Mouse (Mus musculus): ENCODE measurements at regions not wholly inside any gene's neighbourhood (a gene's known extent, or its start where the extent isn't known, plus 50 kb on each side); places are given as distances from the start of the nearest gene placed in this dataset.

DNA sequence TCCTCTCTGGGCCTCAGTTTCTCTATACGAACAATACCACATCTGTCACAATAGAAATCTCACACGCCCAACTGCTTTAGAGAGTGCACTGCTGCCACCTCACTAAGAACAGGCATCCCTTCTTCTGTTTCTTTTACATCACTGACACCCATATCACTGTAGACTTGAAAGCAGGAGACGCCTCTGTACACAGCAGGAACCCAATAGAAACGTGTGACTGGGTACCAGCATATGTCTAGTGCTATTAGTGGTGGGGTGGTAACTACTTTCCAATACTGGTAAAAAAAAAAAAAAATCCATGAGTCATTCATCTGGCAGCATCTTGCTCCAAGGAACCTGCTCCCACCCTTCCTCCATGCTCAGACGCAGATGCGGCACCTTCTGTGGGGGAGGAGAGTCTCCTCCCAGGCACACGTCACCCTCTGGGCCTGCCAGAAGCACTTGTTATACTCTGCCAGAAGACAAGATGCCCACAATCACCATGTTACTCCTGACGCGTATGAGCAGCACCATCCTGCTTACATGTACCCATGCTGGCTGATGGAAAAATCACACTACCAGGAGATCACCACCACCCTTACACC is 151.3 kb upstream of the Plxna4 start:
- no peaks in the 10 kb centered on the region for H3K36me3 ChIP-seq
- H3K4me3 ChIP-seq: no peak overlapping the region
- H3K4me1 ChIP-seq (replicated peaks): no peaks in the 10 kb centered on the region
- no peak overlapping the region for H3K27ac ChIP-seq
- ATAC-seq (replicated peaks; ENCODE audit: insufficient number of reproducible peaks, insufficient read depth, low FRiP score, low read depth): no peak
- no peak overlapping the region for H3K4me2 ChIP-seq
- H3K9ac ChIP-seq: no peak overlapping the region
- 78% methylated on average over 9 of the region's 9 CpGs for WGBS
- H3K27me3 ChIP-seq: no peaks in the 10 kb centered on the region
- no peaks in the 10 kb centered on the region for H3K9me3 ChIP-seq (replicated peaks)

GRCm38 (mm10) chr6:32728706-32729105 is 140.7 kb upstream of the Plxna4 start:
- no peak for ATAC-seq (replicated peaks; ENCODE audit: insufficient number of reproducible peaks, insufficient read depth, low FRiP score, low read depth)
- no peak overlapping the region for H3K27ac ChIP-seq

DNA sequence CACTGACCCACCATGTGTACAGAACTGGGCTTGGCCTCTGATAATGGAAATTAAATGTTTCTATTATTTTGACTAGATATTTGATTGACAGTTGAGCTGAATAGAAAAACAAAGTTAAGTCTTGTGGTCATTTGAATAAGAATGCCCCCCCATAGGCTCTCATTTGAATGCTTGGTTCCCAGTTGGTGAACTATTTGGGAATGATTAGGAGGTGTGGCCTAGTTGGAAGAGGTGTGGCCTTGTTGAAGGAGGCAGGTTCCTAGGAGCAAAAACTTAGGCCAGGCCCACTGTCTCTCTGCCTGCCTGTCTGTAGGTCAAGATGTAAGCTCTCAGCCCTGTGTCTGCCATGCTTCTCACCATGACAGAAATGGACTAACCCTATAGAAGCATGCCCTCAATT is 138.6 kb upstream of the Plxna4 start:
- Histone ChIP-seq H3K9ac (no peak overlapping the region), H3K9me3 (replicated peaks) (no peaks in the 10 kb centered on the region), H3K4me2 (no peak overlapping the region), H3K4me1 (replicated peaks) (peaks cover 14% of the 10 kb centered on the region), H3K4me3 (no peak overlapping the region), H3K36me3 (no peaks in the 10 kb centered on the region), H3K27me3 (no peaks in the 10 kb centered on the region), H3K27ac (no peak overlapping the region)
- no peak for ATAC-seq (replicated peaks; ENCODE audit: insufficient number of reproducible peaks, insufficient read depth, low FRiP score, low read depth)

More at GRCm38 (mm10) chr6:32728706-32729105, 140.7 kb upstream of the Plxna4 start:
- Histone ChIP-seq H3K4me2 (0 out of 2 replicates have a peak overlapping the region, but pooled peaks have one; percentile 1), H3K27me3 (no peaks in the 10 kb centered on the region), H3K4me1 (replicated peaks) (peaks cover 14% of the 10 kb centered on the region), H3K4me3 (no peak overlapping the region), H3K9ac (no peak overlapping the region), H3K36me3 (no peaks in the 10 kb centered on the region), H3K9me3 (replicated peaks) (no peaks in the 10 kb centered on the region)
- WGBS: 10% methylated on average over 2 of the region's 2 CpGs

- no peak for ATAC-seq (replicated peaks; ENCODE audit: insufficient number of reproducible peaks, insufficient read depth, low FRiP score, low read depth)
- H3K4me3 ChIP-seq: no peak overlapping the region
- H3K27me3 ChIP-seq: no peaks in the 10 kb centered on the region
- H3K4me1 ChIP-seq (replicated peaks): no peaks in the 10 kb centered on the region
- no peaks in the 10 kb centered on the region for H3K36me3 ChIP-seq
- no peak overlapping the region for H3K4me2 ChIP-seq
- H3K9ac ChIP-seq: no peak overlapping the region
- WGBS: 78% methylated on average over 5 of the region's 5 CpGs
- no peak overlapping the region for H3K27ac ChIP-seq
- no peaks in the 10 kb centered on the region for H3K9me3 ChIP-seq (replicated peaks)
These were observed 129.9 kb upstream of the Plxna4 start for GRCm38 (mm10) chr6:32717860-32718259.

DNA sequence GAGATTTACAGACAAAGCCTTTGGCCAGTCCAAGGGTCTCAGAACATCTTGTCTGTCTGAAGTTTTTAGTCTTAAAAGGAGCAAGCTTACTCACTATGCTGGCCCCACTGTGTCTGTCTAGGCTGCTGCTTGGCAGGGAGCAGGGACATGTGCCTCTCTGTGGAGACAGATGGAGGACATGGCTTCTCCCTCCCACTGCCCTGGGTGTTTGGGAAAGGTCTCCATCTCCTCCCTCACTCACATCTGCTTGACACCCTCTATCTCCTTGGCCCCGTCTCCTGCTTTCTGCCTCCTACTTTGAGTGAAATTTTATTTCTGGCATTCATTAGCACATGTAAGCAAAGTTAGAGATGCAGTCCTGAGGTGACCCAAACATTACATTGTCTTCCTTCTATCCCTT is 127.1 kb upstream of the Plxna4 start:
- ATAC-seq (replicated peaks; ENCODE audit: insufficient number of reproducible peaks, insufficient read depth, low FRiP score, low read depth): no peak
- WGBS: 70% methylated on average over 1 of the region's 1 CpGs

DNA sequence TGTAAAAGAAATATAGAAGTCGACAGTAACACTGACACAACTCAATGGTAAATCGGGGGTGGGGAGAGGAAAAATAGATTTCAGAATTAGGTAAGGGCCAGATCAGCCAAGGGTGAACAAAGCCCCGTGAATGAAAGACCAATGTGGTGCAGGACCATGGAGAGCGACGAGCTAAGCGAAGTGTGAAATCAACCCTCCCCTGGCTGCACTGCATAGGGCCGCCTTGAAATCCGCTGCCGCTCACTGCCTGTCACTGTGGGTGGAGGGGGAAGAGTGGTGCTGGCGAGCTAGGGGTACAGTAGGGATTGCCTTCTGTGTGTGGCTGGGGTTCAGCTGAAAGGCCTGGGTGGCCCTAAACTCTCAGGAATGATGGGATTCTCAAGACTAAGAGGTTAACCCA is 122.2 kb upstream of the Plxna4 start:
- Histone ChIP-seq H3K4me2 (no peak overlapping the region), H3K9me3 (replicated peaks) (no peaks in the 10 kb centered on the region), H3K4me3 (no peak overlapping the region), H3K9ac (no peak overlapping the region), H3K4me1 (replicated peaks) (no peaks in the 10 kb centered on the region), H3K27me3 (0 out of 2 replicates have a peak, but pooled peaks cover 5% of the 10 kb centered on the region), H3K27ac (no peak overlapping the region), H3K36me3 (no peaks in the 10 kb centered on the region)
- WGBS: 7% methylated on average over 10 of the region's 10 CpGs
- no peak for ATAC-seq (replicated peaks; ENCODE audit: insufficient number of reproducible peaks, insufficient read depth, low FRiP score, low read depth)

More for the DNA sequence above, 127.1 kb upstream of the Plxna4 start:
- Histone ChIP-seq H3K9me3 (replicated peaks) (no peaks in the 10 kb centered on the region), H3K36me3 (no peaks in the 10 kb centered on the region), H3K27ac (no peak overlapping the region), H3K4me2 (no peak overlapping the region), H3K4me1 (replicated peaks) (no peaks in the 10 kb centered on the region), H3K27me3 (0 out of 2 replicates have a peak, but pooled peaks cover 5% of the 10 kb centered on the region), H3K4me3 (no peak overlapping the region), H3K9ac (no peak overlapping the region)

DNA sequence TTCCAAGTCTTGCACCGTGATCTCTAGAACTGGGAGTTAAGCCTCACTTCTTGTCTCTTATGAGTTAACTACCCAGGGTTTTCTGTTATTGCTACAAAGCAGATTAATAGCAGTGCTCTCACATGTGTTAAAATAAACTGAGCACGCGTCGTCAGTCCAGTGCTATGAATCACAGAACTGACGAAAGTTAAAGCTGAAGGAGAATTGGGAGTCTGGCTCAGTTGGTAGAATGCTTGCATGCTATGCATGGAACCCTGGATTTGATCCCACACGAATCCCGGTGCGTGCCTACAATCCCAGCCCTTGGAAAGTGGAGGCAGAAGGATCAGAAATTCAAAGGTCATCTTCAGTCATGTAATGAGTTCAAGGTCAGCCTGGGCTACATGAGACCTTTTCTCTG is 121.6 kb upstream of the Plxna4 start:
- Histone ChIP-seq H3K4me1 (replicated peaks) (no peaks in the 10 kb centered on the region), H3K4me3 (no peak overlapping the region), H3K36me3 (no peaks in the 10 kb centered on the region), H3K27me3 (0 out of 2 replicates have a peak, but pooled peaks cover 5% of the 10 kb centered on the region), H3K4me2 (no peak overlapping the region), H3K27ac (no peak overlapping the region), H3K9ac (no peak overlapping the region), H3K9me3 (replicated peaks) (no peaks in the 10 kb centered on the region)
- ATAC-seq (replicated peaks; ENCODE audit: insufficient number of reproducible peaks, insufficient read depth, low FRiP score, low read depth): no peak
- 76% methylated on average over 8 of the region's 8 CpGs for WGBS

- no peaks in the 10 kb centered on the region for H3K9me3 ChIP-seq (replicated peaks)
- no peaks in the 10 kb centered on the region for H3K36me3 ChIP-seq
- no peaks in the 10 kb centered on the region for H3K4me1 ChIP-seq (replicated peaks)
- no peak overlapping the region for H3K9ac ChIP-seq
- no peak overlapping the region for H3K27ac ChIP-seq
- 0 out of 2 replicates have a peak, but pooled peaks cover 5% of the 10 kb centered on the region for H3K27me3 ChIP-seq
- ATAC-seq (replicated peaks; ENCODE audit: insufficient number of reproducible peaks, insufficient read depth, low FRiP score, low read depth): no peak
- 53% methylated on average over 1 of the region's 1 CpGs for WGBS
- H3K4me3 ChIP-seq: no peak overlapping the region
- no peak overlapping the region for H3K4me2 ChIP-seq
These were observed 119.4 kb upstream of the Plxna4 start for GRCm38 (mm10) chr6:32707417-32707816.

- Histone ChIP-seq H3K27me3 (0 out of 2 replicates have a peak, but pooled peaks cover 5% of the 10 kb centered on the region), H3K4me3 (no peak overlapping the region), H3K9ac (no peak overlapping the region), H3K9me3 (replicated peaks) (no peaks in the 10 kb centered on the region), H3K27ac (no peak overlapping the region), H3K4me1 (replicated peaks) (no peaks in the 10 kb centered on the region), H3K36me3 (no peaks in the 10 kb centered on the region), H3K4me2 (no peak overlapping the region)
- no peak for ATAC-seq (replicated peaks; ENCODE audit: insufficient number of reproducible peaks, insufficient read depth, low FRiP score, low read depth)
- WGBS: 78% methylated on average over 1 of the region's 1 CpGs
These were observed 118.4 kb upstream of the Plxna4 start for GRCm38 (mm10) chr6:32706376-32706775.

GRCm38 (mm10) chr6:32703466-32703865 is 115.5 kb upstream of the Plxna4 start:
- WGBS: 83% methylated on average over 8 of the region's 8 CpGs

GRCm38 (mm10) chr6:32702245-32702791 is 114.3 kb upstream of the Plxna4 start:
- no peak overlapping the region for H3K27ac ChIP-seq
- no peak overlapping the region for H3K9ac ChIP-seq
- H3K4me1 ChIP-seq (replicated peaks): no peaks in the 10 kb centered on the region
- 83% methylated on average over 11 of the region's 11 CpGs for WGBS
- no peak overlapping the region for H3K4me3 ChIP-seq
- no peaks in the 10 kb centered on the region for H3K36me3 ChIP-seq
- H3K27me3 ChIP-seq: no peaks in the 10 kb centered on the region
- H3K4me2 ChIP-seq: no peak overlapping the region
- ATAC-seq (replicated peaks; ENCODE audit: insufficient number of reproducible peaks, insufficient read depth, low FRiP score, low read depth): no peak
- no peaks in the 10 kb centered on the region for H3K9me3 ChIP-seq (replicated peaks)

More at GRCm38 (mm10) chr6:32703466-32703865, 115.5 kb upstream of the Plxna4 start:
- no peak overlapping the region for H3K9ac ChIP-seq
- no peak overlapping the region for H3K27ac ChIP-seq
- no peak overlapping the region for H3K4me2 ChIP-seq
- no peaks in the 10 kb centered on the region for H3K27me3 ChIP-seq
- H3K9me3 ChIP-seq (replicated peaks): no peaks in the 10 kb centered on the region
- H3K36me3 ChIP-seq: no peaks in the 10 kb centered on the region
- H3K4me3 ChIP-seq: no peak overlapping the region
- no peak for ATAC-seq (replicated peaks; ENCODE audit: insufficient number of reproducible peaks, insufficient read depth, low FRiP score, low read depth)
- no peaks in the 10 kb centered on the region for H3K4me1 ChIP-seq (replicated peaks)

GRCm38 (mm10) chr6:32699811-32700210 is 111.8 kb upstream of the Plxna4 start:
- ATAC-seq (replicated peaks; ENCODE audit: insufficient number of reproducible peaks, insufficient read depth, low FRiP score, low read depth): no peak
- H3K27me3 ChIP-seq: no peaks in the 10 kb centered on the region
- no peak overlapping the region for H3K4me3 ChIP-seq
- H3K4me2 ChIP-seq: no peak overlapping the region
- H3K9me3 ChIP-seq (replicated peaks): no peaks in the 10 kb centered on the region
- 83% methylated on average over 1 of the region's 1 CpGs for WGBS
- no peaks in the 10 kb centered on the region for H3K36me3 ChIP-seq
- H3K4me1 ChIP-seq (replicated peaks): no peaks in the 10 kb centered on the region
- no peak overlapping the region for H3K9ac ChIP-seq
- H3K27ac ChIP-seq: no peak overlapping the region
